ENCODE assay signal across 21 mouse cellular contexts in genomic region chr5:24086865-24087264, GRCm38 (mm10). TPM values are rescaled to one million over a fixed set of nuclear protein-coding genes. Genes with fewer than 3 reads are reported as not detected.
DNase-seq lines count a peak whose midpoint lies in the region; ATAC-seq and TF ChIP-seq lines count a peak whose summit lies in the region.
"Had no signal": no experiment of that assay in that cellular context is flagged by ENCODE, and none has a peak within 500 bp of the region (broad histone marks: within the 10 kb centered on the region; RNA-seq: fewer than 3 reads in every experiment).

No protein-coding gene starts in this region.

- H3K36me3 ChIP-seq in hindbrain, embryonic 11.5 days (ENCODE audit: control insufficient read depth, insufficient read depth, low read length), result no peaks in the 10 kb centered on the region
- H3K36me3 ChIP-seq in hindbrain, embryonic 14.5 days (replicated peaks; ENCODE audit: control insufficient read depth, insufficient read depth), result no peaks in the 10 kb centered on the region
- H3K36me3 ChIP-seq in midbrain, embryonic 14.5 days (ENCODE audit: control insufficient read depth, insufficient read depth, low read length), result no peaks in the 10 kb centered on the region
- no peaks in the 10 kb centered on the region for H3K36me3 ChIP-seq in midbrain, embryonic 11.5 days (ENCODE audit: control insufficient read depth, insufficient read depth, low read length)
- H3K36me3 ChIP-seq in neural tube, embryonic 14.5 days (ENCODE audit: control insufficient read depth, insufficient read depth, low read length), result no peaks in the 10 kb centered on the region
- H3K36me3 ChIP-seq: embryonic facial prominence, embryonic 12.5 days; forebrain, embryonic 12.5 days; heart, embryonic 15.5 days; intestine, embryonic 15.5 days had no signal

- 38% methylated on average over 3 of the region's 3 CpGs for WGBS in hindbrain, embryonic 11.5 days
- WGBS in hindbrain, embryonic 14.5 days, result 16% methylated on average over 3 of the region's 3 CpGs
- WGBS in midbrain, embryonic 14.5 days, result 26% methylated on average over 3 of the region's 3 CpGs
- WGBS in midbrain, embryonic 11.5 days, result 52% methylated on average over 3 of the region's 3 CpGs
- WGBS in neural tube, embryonic 14.5 days, result 14% methylated on average over 3 of the region's 3 CpGs
- 41% methylated on average over 3 of the region's 3 CpGs for WGBS in cerebellum, adult 2 months

- no peak for TF ChIP-seq POLR2A in brain, embryonic 14.5 days (IDR thresholded peaks at IDR 0.05; ENCODE audit: borderline replicate concordance, extremely low read depth, insufficient read depth, insufficient read length, poor library complexity, severe bottlenecking)
- no peak for TF ChIP-seq POLR2A in cerebellum, adult 2 months (IDR thresholded peaks at IDR 0.05; ENCODE audit: borderline replicate concordance, insufficient read depth, low read length)

- H3K27me3 ChIP-seq in hindbrain, embryonic 11.5 days (ENCODE audit: control insufficient read depth, insufficient read depth, low read length), result no peaks in the 10 kb centered on the region
- no peaks in the 10 kb centered on the region for H3K27me3 ChIP-seq in hindbrain, embryonic 14.5 days (ENCODE audit: control insufficient read depth, insufficient read depth, low read length)
- no peaks in the 10 kb centered on the region for H3K27me3 ChIP-seq in midbrain, embryonic 14.5 days (ENCODE audit: control insufficient read depth, insufficient read depth, low read length)
- H3K27me3 ChIP-seq in midbrain, embryonic 11.5 days (ENCODE audit: control insufficient read depth, insufficient read depth, low read length), result no peaks in the 10 kb centered on the region
- H3K27me3 ChIP-seq in neural tube, embryonic 14.5 days (ENCODE audit: control insufficient read depth, insufficient read depth, low read length), result no peaks in the 10 kb centered on the region
- no peaks in the 10 kb centered on the region for H3K27me3 ChIP-seq in cerebellum, adult 2 months (ENCODE audit: control insufficient read depth, insufficient read depth, low read length)
- H3K27me3 ChIP-seq: embryonic facial prominence, embryonic 12.5 days; forebrain, embryonic 12.5 days; intestine, embryonic 15.5 days had no signal

- no peak overlapping the region for H3K4me2 ChIP-seq in hindbrain, embryonic 11.5 days (replicated peaks; ENCODE audit: low read depth, low read length)
- no peak overlapping the region for H3K4me2 ChIP-seq in hindbrain, embryonic 14.5 days (replicated peaks)
- H3K4me2 ChIP-seq in midbrain, embryonic 14.5 days (ENCODE audit: low read length), result no peak overlapping the region
- no peak overlapping the region for H3K4me2 ChIP-seq in midbrain, embryonic 11.5 days
- H3K4me2 ChIP-seq in neural tube, embryonic 14.5 days (ENCODE audit: low read depth, low read length), result no peak overlapping the region
- H3K4me2 ChIP-seq: embryonic facial prominence, embryonic 12.5 days; forebrain, embryonic 12.5 days; heart, embryonic 11.5 days; heart, embryonic 15.5 days; intestine, embryonic 15.5 days had no signal

- peak; percentile 25; the same call in 1 of the 2 replicates for ATAC-seq in hindbrain, embryonic 11.5 days (ENCODE audit: low FRiP score)
- ATAC-seq in hindbrain, embryonic 14.5 days (ENCODE audit: low FRiP score), result no peak
- no peak for ATAC-seq in midbrain, embryonic 14.5 days (ENCODE audit: low FRiP score, low TSS enrichment)
- no peak for ATAC-seq in midbrain, embryonic 11.5 days (ENCODE audit: low FRiP score)
- ATAC-seq in neural tube, embryonic 14.5 days (ENCODE audit: low read depth), result peak; percentile 21; the same call in 1 of the 2 replicates
- ATAC-seq: forebrain, embryonic 16.5 days; hindbrain, postnatal 0 days; intestine, embryonic 15.5 days had no signal

- no peak overlapping the region for H3K27ac ChIP-seq in hindbrain, embryonic 11.5 days (ENCODE audit: low read depth, low read length)
- no peak overlapping the region for H3K27ac ChIP-seq in hindbrain, embryonic 14.5 days
- H3K27ac ChIP-seq in midbrain, embryonic 14.5 days (replicated peaks; ENCODE audit: low read depth, low read length), result no peak overlapping the region
- no peak overlapping the region for H3K27ac ChIP-seq in midbrain, embryonic 11.5 days (ENCODE audit: low read depth, low read length)
- no peak overlapping the region; the same call in 1 of the 2 replicates for H3K27ac ChIP-seq in neural tube, embryonic 14.5 days (ENCODE audit: low read depth, low read length)
- no peak overlapping the region for H3K27ac ChIP-seq in cerebellum, adult 2 months (ENCODE audit: insufficient read depth, low read length)
- H3K27ac ChIP-seq: embryonic facial prominence, embryonic 12.5 days; forebrain, embryonic 12.5 days; heart, adult 2 months; heart, embryonic 15.5 days; hindbrain, postnatal 0 days; intestine, embryonic 15.5 days had no signal

- no peak overlapping the region for H3K9ac ChIP-seq in hindbrain, embryonic 11.5 days (ENCODE audit: low read depth, low read length)
- no peak overlapping the region for H3K9ac ChIP-seq in hindbrain, embryonic 14.5 days
- H3K9ac ChIP-seq in midbrain, embryonic 14.5 days (replicated peaks; ENCODE audit: low read length), result no peak overlapping the region
- no peak overlapping the region for H3K9ac ChIP-seq in midbrain, embryonic 11.5 days (ENCODE audit: low read length)
- H3K9ac ChIP-seq in neural tube, embryonic 14.5 days (replicated peaks; ENCODE audit: low read depth, low read length), result no peak overlapping the region
- H3K9ac ChIP-seq: embryonic facial prominence, embryonic 12.5 days; forebrain, embryonic 12.5 days; heart, embryonic 15.5 days; intestine, embryonic 15.5 days had no signal

- TF ChIP-seq CTCF in brain, embryonic 14.5 days (IDR thresholded peaks at IDR 0.05; ENCODE audit: borderline replicate concordance, extremely low read depth, insufficient read depth, insufficient read length), result no peak
- TF ChIP-seq CTCF in cerebellum, adult 2 months (IDR thresholded peaks at IDR 0.05; ENCODE audit: borderline replicate concordance, insufficient read depth, low read depth, low read length), result no peak

- H3K4me1 ChIP-seq in hindbrain, embryonic 11.5 days (replicated peaks; ENCODE audit: control insufficient read depth, insufficient read depth, low read length), result no peaks in the 10 kb centered on the region
- H3K4me1 ChIP-seq in hindbrain, embryonic 14.5 days (replicated peaks; ENCODE audit: control insufficient read depth, insufficient read depth, low read length), result no peaks in the 10 kb centered on the region
- no peaks in the 10 kb centered on the region for H3K4me1 ChIP-seq in midbrain, embryonic 14.5 days (ENCODE audit: control insufficient read depth, insufficient read depth, low read length)
- H3K4me1 ChIP-seq in midbrain, embryonic 11.5 days (ENCODE audit: control insufficient read depth, insufficient read depth, low read length), result no peaks in the 10 kb centered on the region
- H3K4me1 ChIP-seq in neural tube, embryonic 14.5 days (ENCODE audit: control insufficient read depth, insufficient read depth, low read length), result no peaks in the 10 kb centered on the region
- no peaks in the 10 kb centered on the region for H3K4me1 ChIP-seq in cerebellum, adult 2 months (ENCODE audit: control insufficient read depth, insufficient read depth, low read length)
- H3K4me1 ChIP-seq: embryonic facial prominence, embryonic 12.5 days; heart, embryonic 15.5 days; intestine, embryonic 15.5 days had no signal

- no peak overlapping the region for H3K4me3 ChIP-seq in hindbrain, embryonic 11.5 days (ENCODE audit: low read depth, low read length)
- H3K4me3 ChIP-seq in hindbrain, embryonic 14.5 days (replicated peaks; ENCODE audit: low read length), result no peak overlapping the region
- no peak overlapping the region for H3K4me3 ChIP-seq in midbrain, embryonic 14.5 days (replicated peaks; ENCODE audit: low read depth, low read length)
- H3K4me3 ChIP-seq in midbrain, embryonic 11.5 days (ENCODE audit: low read depth, low read length), result no peak overlapping the region
- no peak overlapping the region for H3K4me3 ChIP-seq in neural tube, embryonic 14.5 days (ENCODE audit: low read depth, low read length)
- H3K4me3 ChIP-seq in cerebellum, adult 2 months (replicated peaks; ENCODE audit: insufficient read depth, low read depth, low read length), result no peak overlapping the region
- H3K4me3 ChIP-seq: embryonic facial prominence, embryonic 12.5 days; forebrain, embryonic 12.5 days; heart, adult 2 months; heart, embryonic 15.5 days; intestine, embryonic 15.5 days had no signal

- no peaks in the 10 kb centered on the region for H3K9me3 ChIP-seq in hindbrain, embryonic 11.5 days (ENCODE audit: control insufficient read depth, low read length)
- H3K9me3 ChIP-seq in hindbrain, embryonic 14.5 days (ENCODE audit: control insufficient read depth, low read length), result no peaks in the 10 kb centered on the region
- H3K9me3 ChIP-seq in midbrain, embryonic 14.5 days (ENCODE audit: control insufficient read depth, low read length), result no peaks in the 10 kb centered on the region
- no peaks in the 10 kb centered on the region for H3K9me3 ChIP-seq in midbrain, embryonic 11.5 days (ENCODE audit: control insufficient read depth, low read length)
- no peaks in the 10 kb centered on the region for H3K9me3 ChIP-seq in neural tube, embryonic 14.5 days (ENCODE audit: control insufficient read depth, low read length)
- H3K9me3 ChIP-seq: embryonic facial prominence, embryonic 12.5 days; forebrain, embryonic 12.5 days; heart, embryonic 15.5 days; intestine, embryonic 15.5 days had no signal

- peak; percentile 21 for DNase-seq in hindbrain, embryonic 11.5 days (ENCODE audit: low spot score)
- no peak for DNase-seq in hindbrain, embryonic 14.5 days (ENCODE audit: low spot score)
- peak; percentile 12 for DNase-seq in midbrain, embryonic 14.5 days
- DNase-seq in midbrain, embryonic 11.5 days (ENCODE audit: low spot score, missing footprints), result no peak
- DNase-seq in brain, embryonic 14.5 days (ENCODE audit: low read depth), result peak; percentile 44
- no peak for DNase-seq in cerebellum, adult 2 months
- no peak for DNase-seq in adrenal gland, adult 18-20 months (ENCODE audit: low spot score in 2 of 2)
- DNase-seq: adrenal gland, postnatal 10 days; cerebellum, adult 18-20 months; cerebellum, postnatal 10 days; gastrocnemius, postnatal 14 days; heart, adult 2 months; heart, postnatal 14 days had no signal

RNA-seq across cellular contexts. Expression of gene Klhl7, which starts 13.5 kb away (rescaled TPM):
- 95.6 and 103 TPM in 2 replicates for polyA plus RNA-seq in hindbrain, embryonic 11.5 days (2014; fragmentation: Nextera tagmentation; extraction: Ambion mirVana)
- polyA plus RNA-seq in hindbrain, embryonic 14.5 days (2014; fragmentation: Nextera tagmentation; extraction: Ambion mirVana), result 152 and 163 TPM in 2 replicates
- polyA plus RNA-seq in midbrain, embryonic 14.5 days (2014; fragmentation: Nextera tagmentation; extraction: Ambion mirVana), result 177 and 194 TPM in 2 replicates
- polyA plus RNA-seq in midbrain, embryonic 11.5 days (2014; fragmentation: Nextera tagmentation; extraction: Ambion mirVana), result 116 and 123 TPM in 2 replicates
- 120 and 121 TPM in 2 replicates for polyA plus RNA-seq in brain, embryonic 14.5 days (2012; rRNA removed)
- 156 and 162 TPM in 2 replicates for polyA plus RNA-seq in neural tube, embryonic 14.5 days (2014; fragmentation: Nextera tagmentation; extraction: Ambion mirVana)
- polyA plus RNA-seq in cerebellum, adult 2 months (2012; rRNA removed), result 49.8 and 53.7 TPM in 2 replicates
- 10 to 100 TPM; 32.2 to 36.7 TPM for total RNA-seq in adrenal gland, adult 18-20 months (2021)

RNA-seq across cellular contexts. Expression of gene Fam126a, which starts 56.4 kb away (rescaled TPM):
- 38.8 and 42.1 TPM in 2 replicates for polyA plus RNA-seq in hindbrain, embryonic 11.5 days (2014; fragmentation: Nextera tagmentation; extraction: Ambion mirVana)
- polyA plus RNA-seq in hindbrain, embryonic 14.5 days (2014; fragmentation: Nextera tagmentation; extraction: Ambion mirVana), result 37.9 and 41.8 TPM in 2 replicates
- 23.9 and 49.0 TPM in 2 replicates for polyA plus RNA-seq in midbrain, embryonic 14.5 days (2014; fragmentation: Nextera tagmentation; extraction: Ambion mirVana)
- 34.3 and 36.0 TPM in 2 replicates for polyA plus RNA-seq in midbrain, embryonic 11.5 days (2014; fragmentation: Nextera tagmentation; extraction: Ambion mirVana)
- 25.2 and 28.5 TPM in 2 replicates for polyA plus RNA-seq in brain, embryonic 14.5 days (2012; rRNA removed)
- 31.1 and 42.3 TPM in 2 replicates for polyA plus RNA-seq in neural tube, embryonic 14.5 days (2014; fragmentation: Nextera tagmentation; extraction: Ambion mirVana)
- polyA plus RNA-seq in cerebellum, adult 2 months (2012; rRNA removed), result 5.2 and 5.6 TPM in 2 replicates
- total RNA-seq in adrenal gland, adult 18-20 months (2021), result 100 to 1,000 TPM in 1 of 2 experiments, 10 to 100 TPM in 1; 51.9 to 156 TPM

Comparison
In these comparisons a context has a peak if more than half of its experiments do, and no peak if none do; other contexts are left out.
1. ATAC-seq: peak in hindbrain, embryonic 11.5 days (single experiment) and neural tube, embryonic 14.5 days (single experiment); none in hindbrain, embryonic 14.5 days (single experiment), midbrain, embryonic 14.5 days (single experiment) and midbrain, embryonic 11.5 days (single experiment).
2. DNase-seq: peak in hindbrain, embryonic 11.5 days (single experiment), midbrain, embryonic 14.5 days (single experiment) and brain, embryonic 14.5 days (single experiment); none in hindbrain, embryonic 14.5 days (single experiment), midbrain, embryonic 11.5 days (single experiment), cerebellum, adult 2 months (0 of 2) and adrenal gland, adult 18-20 months (0 of 2).